Mouse (Mus musculus): ENCODE measurements at regions not wholly inside any gene's neighbourhood (a gene's known extent, or its start where the extent isn't known, plus 50 kb on each side); places are given as distances from the start of the nearest gene placed in this dataset.

GRCm38 (mm10) chr3:143914341-143915217 is 290.4 kb downstream of the Lmo4 start:
- H3K4me1 ChIP-seq (replicated peaks; ENCODE audit: control insufficient read depth in 2 of 2, insufficient read depth in 2 of 2, low read length in 1 of 2), result 0 out of 4 replicates have a peak, but pooled peaks cover 0 to 1% of the 10 kb centered on the region in 2 experiments
- H3K27ac ChIP-seq, result no peak overlapping the region
- H3K4me2 ChIP-seq (ENCODE audit: low read depth), result no peak overlapping the region
- H3K4me3 ChIP-seq (ENCODE audit: insufficient read depth in 1 of 2, low read depth in 2 of 2, low read length in 2 of 2), result no peak overlapping the region
- ATAC-seq (ENCODE audit: insufficient read depth) (no peak), DNase-seq (ENCODE audit: low read depth in 3 of 3, low spot score in 3 of 3) (no peak)
- no peak for TF ChIP-seq CTCF (IDR thresholded peaks at IDR 0.05; ENCODE audit: low read depth)
- TF ChIP-seq EP300 (IDR thresholded peaks at IDR 0.05; ENCODE audit: low read depth), result no peak
- WGBS (ENCODE audit: insufficient replicate concordance), result 29% methylated on average over 6 of the region's 6 CpGs
- H3K9ac ChIP-seq (replicated peaks), result no peak overlapping the region
- H3K9me3 ChIP-seq (ENCODE audit: control insufficient read depth, low read length), result no peaks in the 10 kb centered on the region
- H3K27me3 ChIP-seq (ENCODE audit: control insufficient read depth, insufficient read depth, low read length), result no peaks in the 10 kb centered on the region
- H3K36me3 ChIP-seq (replicated peaks; ENCODE audit: control insufficient read depth, insufficient read depth, low read depth), result no peaks in the 10 kb centered on the region

GRCm38 (mm10) chr3:143913044-143913574 is 291.9 kb downstream of the Lmo4 start:
- H3K9ac ChIP-seq (replicated peaks), result no peak overlapping the region
- no peaks in the 10 kb centered on the region for H3K27me3 ChIP-seq (ENCODE audit: control insufficient read depth, insufficient read depth, low read length)
- no peak overlapping the region for H3K4me3 ChIP-seq (ENCODE audit: insufficient read depth in 1 of 2, low read depth in 2 of 2, low read length in 2 of 2)
- DNase-seq (ENCODE audit: low read depth in 3 of 3, low spot score in 3 of 3) (no peak), ATAC-seq (ENCODE audit: insufficient read depth) (no peak)
- H3K36me3 ChIP-seq (replicated peaks; ENCODE audit: control insufficient read depth, insufficient read depth, low read depth), result no peaks in the 10 kb centered on the region
- no peaks in the 10 kb centered on the region for H3K9me3 ChIP-seq (ENCODE audit: control insufficient read depth, low read length)
- 36% methylated on average over 3 of the region's 3 CpGs for WGBS (ENCODE audit: insufficient replicate concordance)
- no peak overlapping the region for H3K4me2 ChIP-seq (ENCODE audit: low read depth)
- no peak for TF ChIP-seq EP300 (IDR thresholded peaks at IDR 0.05; ENCODE audit: low read depth)
- H3K4me1 ChIP-seq (replicated peaks; ENCODE audit: control insufficient read depth in 2 of 2, insufficient read depth in 2 of 2, low read length in 1 of 2), result 0 out of 4 replicates have a peak, but pooled peaks cover 0 to 1% of the 10 kb centered on the region in 2 experiments
- H3K27ac ChIP-seq, result no peak overlapping the region

- ATAC-seq (ENCODE audit: insufficient read depth) (no peak), DNase-seq (ENCODE audit: low read depth in 3 of 3, low spot score in 3 of 3) (no peak)
- 0 out of 4 replicates have a peak, but pooled peaks cover 0 to 1% of the 10 kb centered on the region in 2 experiments for H3K4me1 ChIP-seq (replicated peaks; ENCODE audit: control insufficient read depth in 2 of 2, insufficient read depth in 2 of 2, low read length in 1 of 2)
- 50% methylated on average over 6 of the region's 6 CpGs for WGBS (ENCODE audit: insufficient replicate concordance)
- no peak overlapping the region for H3K4me2 ChIP-seq (ENCODE audit: low read depth)
- no peaks in the 10 kb centered on the region for H3K9me3 ChIP-seq (ENCODE audit: control insufficient read depth, low read length)
- no peaks in the 10 kb centered on the region for H3K27me3 ChIP-seq (ENCODE audit: control insufficient read depth, insufficient read depth, low read length)
- no peak overlapping the region for H3K4me3 ChIP-seq (ENCODE audit: insufficient read depth in 1 of 2, low read depth in 2 of 2, low read length in 2 of 2)
- no peaks in the 10 kb centered on the region for H3K36me3 ChIP-seq (replicated peaks; ENCODE audit: control insufficient read depth, insufficient read depth, low read depth)
- H3K27ac ChIP-seq, result no peak overlapping the region
- no peak for TF ChIP-seq EP300 (IDR thresholded peaks at IDR 0.05; ENCODE audit: low read depth)
- TF ChIP-seq CTCF (IDR thresholded peaks at IDR 0.05; ENCODE audit: low read depth), result no peak
- no peak overlapping the region for H3K9ac ChIP-seq (replicated peaks)
These were observed 292.6 kb downstream of the Lmo4 start for GRCm38 (mm10) chr3:143912433-143912832.

GRCm38 (mm10) chr3:143909341-143909740 is 295.7 kb downstream of the Lmo4 start:
- Histone ChIP-seq H3K4me1 (replicated peaks; ENCODE audit: control insufficient read depth in 2 of 2, insufficient read depth in 2 of 2, low read length in 1 of 2) (no peaks in the 10 kb centered on the region), H3K9ac (replicated peaks) (no peak overlapping the region), H3K27me3 (ENCODE audit: control insufficient read depth, insufficient read depth, low read length) (no peaks in the 10 kb centered on the region), H3K4me3 (ENCODE audit: insufficient read depth in 1 of 2, low read depth in 2 of 2, low read length in 2 of 2) (no peak overlapping the region), H3K9me3 (ENCODE audit: control insufficient read depth, low read length) (no peaks in the 10 kb centered on the region), H3K4me2 (ENCODE audit: low read depth) (no peak overlapping the region), H3K36me3 (replicated peaks; ENCODE audit: control insufficient read depth, insufficient read depth, low read depth) (no peaks in the 10 kb centered on the region), H3K27ac (no peak overlapping the region)
- WGBS (ENCODE audit: insufficient replicate concordance), result 57% methylated on average over 6 of the region's 6 CpGs
- TF ChIP-seq CTCF (IDR thresholded peaks at IDR 0.05; ENCODE audit: low read depth), result no peak
- TF ChIP-seq EP300 (IDR thresholded peaks at IDR 0.05; ENCODE audit: low read depth), result no peak
- ATAC-seq (ENCODE audit: insufficient read depth) (no peak), DNase-seq (ENCODE audit: low read depth in 3 of 3, low spot score in 3 of 3) (no peak)

GRCm38 (mm10) chr3:143903421-143903820 is 301.6 kb downstream of the Lmo4 start:
- no peaks in the 10 kb centered on the region for H3K36me3 ChIP-seq (replicated peaks; ENCODE audit: control insufficient read depth, insufficient read depth, low read depth)
- H3K27ac ChIP-seq, result no peak overlapping the region
- H3K9ac ChIP-seq (replicated peaks), result no peak overlapping the region
- H3K4me3 ChIP-seq (ENCODE audit: insufficient read depth in 1 of 2, low read depth in 2 of 2, low read length in 2 of 2), result no peak overlapping the region
- H3K4me2 ChIP-seq (ENCODE audit: low read depth), result no peak overlapping the region
- no peak for ATAC-seq (ENCODE audit: insufficient read depth)
- H3K27me3 ChIP-seq (ENCODE audit: control insufficient read depth, insufficient read depth, low read length), result no peaks in the 10 kb centered on the region
- H3K9me3 ChIP-seq (ENCODE audit: control insufficient read depth, low read length), result no peaks in the 10 kb centered on the region
- DNase-seq (ENCODE audit: low read depth in 3 of 3, low spot score in 3 of 3), result no peak
- TF ChIP-seq EP300 (IDR thresholded peaks at IDR 0.05; ENCODE audit: low read depth), result no peak
- WGBS (ENCODE audit: insufficient replicate concordance), result 38% methylated on average over 2 of the region's 2 CpGs
- no peaks in the 10 kb centered on the region for H3K4me1 ChIP-seq (replicated peaks; ENCODE audit: control insufficient read depth in 2 of 2, insufficient read depth in 2 of 2, low read length in 1 of 2)
